Mouse (Mus musculus) liver, postnatal 0 days (tissue): ENCODE results near the gene 1700034I23Rik.
"Not testable (repeated sequence)": the region's sequence is repeated elsewhere in the genome, so short reads cannot be mapped to it uniquely, and the experiment has no call there.

ENCODE experiments used
- CTCF ChIP-seq: sonication (generic); IDR thresholded peaks from 2 replicates; pipeline ENCODE4 v1.5.1; 2016; ENCODE audit warnings: antibody characterized with exemption, low read depth
- EP300 ChIP-seq: IDR thresholded peaks from 2 replicates; pipeline ENCODE4 v1.6.1; 2016; ENCODE audit warnings: antibody characterized with exemption, low read depth, mild to moderate bottlenecking

- TF ChIP-seq CTCF, EP300: not testable (repeated sequence)
Observed at GRCm38 (mm10) chr3:40902443-40902842, at the start of gene 1700034I23Rik.
